Mouse (Mus musculus) hindbrain, embryonic 10.5 days (tissue): ENCODE results near the gene Igsf10. TPM values are rescaled to one million over a fixed set of nuclear protein-coding genes. Genes with fewer than 3 reads are reported as not detected.

Experiments used
- DNase-seq: peaks from one replicate; pipeline ENCODE4 v3.0.0-alpha.2; 2017; ENCODE audit warnings: low spot score
- H3K27ac ChIP-seq: fragments of 300-500 bp; sonication (generic); 2 replicates; pipeline ENCODE4 v1.5.1; 2016; ENCODE audit warnings: mild to moderate bottlenecking, moderate library complexity
- H3K27me3 ChIP-seq: fragments of 300-500 bp; sonication (generic); 2 replicates; pipeline ENCODE4 v1.6.1; 2016; ENCODE audit warnings: mild to moderate bottlenecking; ENCODE audit not compliant: poor library complexity, insufficient read depth, severe bottlenecking
- H3K36me3 ChIP-seq: fragments of 300-500 bp; sonication (generic); 2 replicates; pipeline ENCODE4 v1.6.1; 2016; ENCODE audit warnings: mild to moderate bottlenecking, moderate library complexity
- H3K4me1 ChIP-seq: fragments of 300-500 bp; sonication (generic); replicated peaks from 2 replicates; pipeline ENCODE4 v1.6.1; 2016; ENCODE audit warnings: mild to moderate bottlenecking
- H3K4me3 ChIP-seq: fragments of 300-500 bp; sonication (generic); 2 replicates; pipeline ENCODE4 v1.5.1; 2016; ENCODE audit warnings: mild to moderate bottlenecking, moderate library complexity
- H3K9me3 ChIP-seq: fragments of 300-500 bp; sonication (generic); 2 replicates; pipeline ENCODE4 v1.6.1; 2016; ENCODE audit warnings: mild to moderate bottlenecking, moderate library complexity
- WGBS: fragments of 180-500 bp; shearing (Covaris S2); methylation state at CpG from one replicate; pipeline ENCODE4 v1.1.7; 2016; 5-methylcytosine and 5-hydroxymethylcytosine counted together
- polyA plus RNA-seq: library from polyadenylated mRNA; unstranded; fragments of >200 nt; fragmentation: Nextera tagmentation; extraction: Ambion mirVana; gene quantifications from 2 replicates; pipeline ENCODE4 v1.2.1, GENCODE M21; 2016

Gene Igsf10
- polyA plus RNA-seq, 1 experiment from 2014 or later: 3.2 TPM

GRCm38 (mm10) chr3:59316077-59316476 is 28.1 kb downstream of the Igsf10 start:
- Histone ChIP-seq H3K4me1 (no peaks in the 10 kb centered on the region), H3K9me3 (no peaks in the 10 kb centered on the region), H3K27ac (no peak overlapping the region), H3K4me3 (no peak overlapping the region), H3K36me3 (peaks cover 25% of the 10 kb centered on the region), H3K27me3 (no peaks in the 10 kb centered on the region)
- WGBS: 90% methylated on average over 7 of the region's 7 CpGs
- DNase-seq: no peak

- Histone ChIP-seq H3K9me3 (no peaks in the 10 kb centered on the region), H3K4me3 (no peak overlapping the region), H3K27me3 (no peaks in the 10 kb centered on the region), H3K4me1 (no peaks in the 10 kb centered on the region), H3K36me3 (peaks cover 2% of the 10 kb centered on the region; the same call in 1 of the 2 replicates), H3K27ac (no peak overlapping the region)
- 90% methylated on average over 10 of the region's 10 CpGs for WGBS
- DNase-seq: no peak
These were observed 31.6 kb downstream of the Igsf10 start for GRCm38 (mm10) chr3:59312610-59313009.

- Histone ChIP-seq H3K36me3 (no peaks in the 10 kb centered on the region), H3K27ac (no peak overlapping the region), H3K27me3 (no peaks in the 10 kb centered on the region), H3K4me1 (no peaks in the 10 kb centered on the region), H3K9me3 (no peaks in the 10 kb centered on the region), H3K4me3 (no peak overlapping the region)
- 97% methylated on average over 2 of the region's 2 CpGs for WGBS
- DNase-seq: no peak
These were observed 38.7 kb downstream of the Igsf10 start for GRCm38 (mm10) chr3:59305518-59305917.

- H3K4me1 ChIP-seq: no peaks in the 10 kb centered on the region
- DNase-seq: no peak
- H3K36me3 ChIP-seq: no peaks in the 10 kb centered on the region
- H3K4me3 ChIP-seq: no peak overlapping the region
- WGBS: 93% methylated on average over 5 of the region's 5 CpGs
- no peaks in the 10 kb centered on the region for H3K27me3 ChIP-seq
- no peaks in the 10 kb centered on the region for H3K9me3 ChIP-seq
- no peak overlapping the region for H3K27ac ChIP-seq
These were observed 39.2 kb downstream of the Igsf10 start for GRCm38 (mm10) chr3:59304944-59305343.

GRCm38 (mm10) chr3:59297653-59298052 is 46.5 kb downstream of the Igsf10 start:
- no peak overlapping the region for H3K27ac ChIP-seq
- H3K4me1 ChIP-seq: no peaks in the 10 kb centered on the region
- WGBS: 82% methylated on average over 16 of the region's 16 CpGs
- no peaks in the 10 kb centered on the region for H3K9me3 ChIP-seq
- no peak overlapping the region for H3K4me3 ChIP-seq
- DNase-seq: no peak
- H3K27me3 ChIP-seq: no peaks in the 10 kb centered on the region
- H3K36me3 ChIP-seq: 0 out of 2 replicates have a peak, but pooled peaks cover 4% of the 10 kb centered on the region

GRCm38 (mm10) chr3:59296563-59297130 is 47.5 kb downstream of the Igsf10 start:
- Histone ChIP-seq H3K27ac (no peak overlapping the region), H3K4me1 (no peaks in the 10 kb centered on the region), H3K9me3 (no peaks in the 10 kb centered on the region), H3K27me3 (no peaks in the 10 kb centered on the region), H3K4me3 (no peak overlapping the region), H3K36me3 (0 out of 2 replicates have a peak, but pooled peaks cover 4% of the 10 kb centered on the region)
- no peak for DNase-seq
- 94% methylated on average over 5 of the region's 5 CpGs for WGBS

- Histone ChIP-seq H3K36me3 (0 out of 2 replicates have a peak, but pooled peaks cover 4% of the 10 kb centered on the region), H3K9me3 (no peaks in the 10 kb centered on the region), H3K27me3 (no peaks in the 10 kb centered on the region), H3K27ac (no peak overlapping the region), H3K4me1 (no peaks in the 10 kb centered on the region), H3K4me3 (no peak overlapping the region)
- no peak for DNase-seq
- 91% methylated on average over 16 of the region's 16 CpGs for WGBS
These were observed 48.3 kb downstream of the Igsf10 start for GRCm38 (mm10) chr3:59295699-59296562.

- 90% methylated on average over 5 of the region's 5 CpGs for WGBS
These were observed 50.6 kb downstream of the Igsf10 start for GRCm38 (mm10) chr3:59293437-59294199.

GRCm38 (mm10) chr3:59290551-59290950 is 53.6 kb downstream of the Igsf10 start:
- DNase-seq: no peak
- 79% methylated on average over 2 of the region's 2 CpGs for WGBS

More at GRCm38 (mm10) chr3:59293437-59294199, 50.6 kb downstream of the Igsf10 start:
- H3K4me3 ChIP-seq: no peak overlapping the region
- H3K36me3 ChIP-seq: 0 out of 2 replicates have a peak, but pooled peaks cover 4% of the 10 kb centered on the region
- H3K9me3 ChIP-seq: no peaks in the 10 kb centered on the region
- DNase-seq: no peak
- no peak overlapping the region for H3K27ac ChIP-seq
- H3K27me3 ChIP-seq: no peaks in the 10 kb centered on the region
- no peaks in the 10 kb centered on the region for H3K4me1 ChIP-seq

GRCm38 (mm10) chr3:59278620-59279019 is 65.6 kb downstream of the Igsf10 start:
- DNase-seq: no peak
- no peak overlapping the region for H3K4me3 ChIP-seq
- H3K36me3 ChIP-seq: peaks cover 8% of the 10 kb centered on the region
- no peaks in the 10 kb centered on the region for H3K27me3 ChIP-seq
- H3K27ac ChIP-seq: peak overlapping the region; percentile 6; the same call in 1 of the 2 replicates
- no peaks in the 10 kb centered on the region for H3K9me3 ChIP-seq
- peaks cover 15% of the 10 kb centered on the region for H3K4me1 ChIP-seq

More at GRCm38 (mm10) chr3:59290551-59290950, 53.6 kb downstream of the Igsf10 start:
- H3K27ac ChIP-seq: no peak overlapping the region
- H3K27me3 ChIP-seq: no peaks in the 10 kb centered on the region
- no peaks in the 10 kb centered on the region for H3K36me3 ChIP-seq
- H3K4me3 ChIP-seq: no peak overlapping the region
- no peaks in the 10 kb centered on the region for H3K4me1 ChIP-seq
- no peaks in the 10 kb centered on the region for H3K9me3 ChIP-seq

GRCm38 (mm10) chr3:59278254-59278533 is 66.0 kb downstream of the Igsf10 start:
- Histone ChIP-seq H3K36me3 (peaks cover 8% of the 10 kb centered on the region), H3K27ac (peak overlapping the region; percentile 6; the same call in 1 of the 2 replicates), H3K27me3 (no peaks in the 10 kb centered on the region), H3K4me1 (peaks cover 15% of the 10 kb centered on the region), H3K4me3 (no peak overlapping the region), H3K9me3 (no peaks in the 10 kb centered on the region)
- 80% methylated on average over 3 of the region's 3 CpGs for WGBS
- no peak for DNase-seq

- Histone ChIP-seq H3K4me1 (peaks cover 15% of the 10 kb centered on the region), H3K4me3 (no peak overlapping the region), H3K9me3 (no peaks in the 10 kb centered on the region), H3K27ac (peak overlapping the region; percentile 6; the same call in 1 of the 2 replicates), H3K36me3 (peaks cover 8% of the 10 kb centered on the region), H3K27me3 (no peaks in the 10 kb centered on the region)
- WGBS: 13% methylated on average over 3 of the region's 3 CpGs
- DNase-seq: peak; percentile 43
These were observed 66.5 kb downstream of the Igsf10 start for GRCm38 (mm10) chr3:59277502-59278253.
